Mouse (Mus musculus) neutrophil, adult 83 days (primary cell): ENCODE measurements around the gene Trip10. TPM values are rescaled to one million over a fixed set of nuclear protein-coding genes. Genes with fewer than 3 reads are reported as not detected.

Experiments
- total RNA-seq, 2 experiments: library from RNA; stranded (reverse); gene quantifications; one replicate each; pipeline ENCODE4 v1.2.4; 2023

Gene Trip10
- 1 to 10 TPM; 4.0 to 5.7 TPM for total RNA-seq

DNA sequence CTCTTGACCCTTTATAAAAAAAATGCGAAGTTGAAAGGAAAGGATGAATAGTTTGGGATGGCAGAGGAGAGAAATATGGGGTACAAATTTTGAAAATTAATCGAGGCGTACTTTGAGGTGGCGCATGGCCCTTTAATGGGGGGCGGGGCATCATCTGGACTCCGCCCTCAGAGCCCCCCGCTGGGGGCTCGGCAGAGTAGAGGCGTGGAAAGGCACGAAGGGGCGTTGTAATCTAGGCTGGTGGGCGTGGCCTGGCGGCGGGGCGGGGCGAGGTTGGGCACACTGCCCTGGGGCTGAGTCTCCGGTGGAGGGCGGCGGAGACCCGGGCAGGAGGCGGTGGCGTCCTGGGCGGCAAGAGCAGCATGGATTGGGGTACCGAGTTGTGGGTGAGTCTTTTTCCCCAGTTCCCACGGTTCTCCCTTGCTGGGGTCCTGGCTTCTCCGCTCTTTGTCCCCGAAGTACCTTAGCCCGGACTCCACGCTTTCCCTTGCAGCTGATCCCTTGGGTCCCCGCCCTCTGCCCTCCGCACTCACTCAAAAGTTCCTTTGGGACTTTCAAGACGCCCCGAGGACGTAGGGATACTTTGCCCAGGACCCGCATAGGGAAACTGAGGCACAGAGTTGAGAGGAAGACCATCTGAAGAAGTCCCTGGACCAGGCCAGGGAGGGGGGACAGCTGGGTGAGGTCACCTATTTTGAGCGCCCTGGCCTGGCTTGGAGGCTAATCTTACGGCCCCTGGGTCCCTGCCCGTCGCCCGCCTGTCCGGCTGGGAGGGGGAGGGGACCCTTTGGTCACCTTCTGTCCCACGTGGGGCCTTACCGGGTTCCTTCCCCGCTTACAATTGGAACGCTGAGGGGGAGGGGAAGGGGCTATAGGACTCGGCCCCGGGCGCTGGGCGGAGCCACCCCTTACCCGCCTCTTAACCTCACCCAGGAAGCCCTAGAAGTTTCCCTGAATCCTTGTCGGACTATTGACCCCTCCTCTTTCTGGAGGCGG lies at the start of gene Trip10:
Gene Trip10, plus strand, starts transcription at position 270 of the 996 bp plus-strand sequence.

DNA sequence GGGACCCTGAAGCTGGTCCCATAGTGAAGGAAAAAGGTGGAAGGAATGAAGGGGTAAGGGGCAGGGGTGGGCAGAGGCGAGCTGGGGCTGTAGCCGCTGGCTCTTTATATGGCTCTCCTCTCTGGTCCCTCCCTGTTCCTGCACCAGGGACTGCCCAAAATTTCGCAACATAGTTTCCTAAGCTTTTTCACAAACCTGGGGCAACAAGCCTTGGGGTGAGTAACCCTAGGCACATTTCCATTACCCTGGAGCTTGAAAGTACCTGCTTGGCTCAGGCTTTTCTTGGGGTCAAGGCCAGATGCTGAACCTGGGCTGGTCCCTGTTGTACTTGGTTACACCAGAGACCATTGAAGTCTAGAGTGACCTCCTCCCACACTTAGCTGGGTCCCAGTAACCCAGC lies 21.2 kb upstream of the Trip10 start, which contains the start of gene C3:
Gene C3, minus strand, starts transcription at position 123 of the 400 bp plus-strand sequence.

DNA sequence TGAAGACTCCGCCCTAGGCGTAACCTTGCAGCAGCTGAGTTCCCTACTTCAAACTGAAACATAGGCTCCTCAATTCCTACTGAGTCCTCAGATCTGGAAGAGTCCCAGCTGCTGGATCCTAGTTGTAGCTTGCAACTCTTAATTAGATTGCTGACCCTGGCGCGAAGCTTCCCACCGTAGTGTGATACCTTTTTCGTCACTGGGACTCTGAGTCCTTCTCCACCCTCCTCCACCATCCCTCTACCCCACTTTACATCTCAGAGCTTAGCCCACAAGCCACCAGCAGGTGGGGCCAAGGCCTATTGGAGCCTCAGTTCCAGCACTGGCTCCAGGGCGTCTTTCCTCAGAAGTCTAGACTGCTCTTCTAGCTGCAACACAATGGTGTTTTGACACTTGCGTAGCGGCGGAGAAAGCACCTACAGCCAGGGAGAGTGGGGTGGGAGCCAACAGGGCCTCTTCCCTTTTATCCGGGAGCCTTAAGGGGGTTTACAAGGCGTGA lies 1.0 kb upstream of the Trip10 start, which contains the start of gene Gpr108:
Gene Gpr108, minus strand, starts transcription at position 246 of the 499 bp plus-strand sequence.

DNA sequence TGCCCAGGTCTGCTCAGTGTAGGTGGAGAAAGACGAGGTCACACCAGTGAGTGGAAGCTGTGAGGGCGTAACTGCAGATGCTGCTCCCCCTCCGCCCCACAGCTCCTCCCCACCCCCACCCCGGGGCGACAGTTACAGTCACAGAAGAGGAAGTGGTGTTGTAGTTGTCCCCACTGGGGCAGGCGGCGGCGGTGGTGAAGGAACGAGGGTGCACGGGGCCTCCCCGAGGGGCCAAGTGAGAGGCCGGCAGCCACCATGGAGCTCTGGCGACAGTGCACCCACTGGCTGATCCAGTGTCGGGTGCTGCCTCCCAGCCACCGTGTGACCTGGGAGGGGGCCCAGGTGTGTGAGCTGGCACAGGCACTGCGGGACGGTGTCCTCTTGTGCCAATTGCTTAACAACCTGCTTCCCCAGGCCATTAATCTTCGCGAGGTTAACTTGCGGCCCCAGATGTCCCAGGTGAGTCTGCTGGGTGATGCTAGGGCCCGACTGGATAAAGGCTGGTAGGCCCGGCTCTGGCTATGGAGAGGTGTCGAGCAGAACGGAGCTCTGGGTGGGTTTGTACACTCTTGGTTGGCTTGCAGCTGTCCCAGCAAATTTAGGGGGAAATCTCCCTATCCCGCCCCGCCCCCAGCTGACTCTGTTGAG lies 29.8 kb downstream of the Trip10 start, which contains the start of gene Vav1:
Gene Vav1, plus strand, starts transcription at position 158 of the 648 bp plus-strand sequence.

Other genes with a start within 250 kb of the Trip10 start
- 1 to 10 TPM; 2.4 to 3.7 TPM for gene Pspn, start 249.4 kb upstream of the Trip10 start, total RNA-seq
- gene Gtf2f1, start 238.2 kb upstream of the Trip10 start, total RNA-seq: 10 to 100 TPM; 48.0 to 61.0 TPM
- under 1 TPM in 1 of 2 experiments, not detected in 1; 0.48 TPM for gene Gm17949, start 238.0 kb upstream of the Trip10 start, total RNA-seq
- gene Khsrp, start 217.9 kb upstream of the Trip10 start, total RNA-seq: 100 to 1,000 TPM in 1 of 2 experiments, 10 to 100 TPM in 1; 97.1 to 105 TPM
- not detected for gene Slc25a41, start 207.8 kb upstream of the Trip10 start, total RNA-seq
- gene Crb3, start 190.3 kb upstream of the Trip10 start, total RNA-seq: not detected
- gene Slc25a23, start 189.6 kb upstream of the Trip10 start, total RNA-seq: 1 to 10 TPM; 3.0 to 4.7 TPM
- gene Dennd1c, start 170.9 kb upstream of the Trip10 start, total RNA-seq: 100 to 1,000 TPM; 138 to 163 TPM
- under 1 TPM; 0.15 to 0.18 TPM for gene Tubb4a, start 161.7 kb upstream of the Trip10 start, total RNA-seq
- gene Tnfsf9, start 144.1 kb upstream of the Trip10 start, total RNA-seq: 1 to 10 TPM; 1.9 to 2.1 TPM
- not detected for gene Cd70, start 99.7 kb upstream of the Trip10 start, total RNA-seq
- gene Tnfsf14, start 55.3 kb upstream of the Trip10 start, total RNA-seq: 10 to 100 TPM; 32.7 to 34.8 TPM
- gene C3, start 21.3 kb upstream of the Trip10 start, total RNA-seq: 100 to 1,000 TPM; 540 to 556 TPM
- gene Gpr108, start 1.0 kb upstream of the Trip10 start, total RNA-seq: 10 to 100 TPM; 52.5 to 53.2 TPM
- 100 to 1,000 TPM; 163 to 179 TPM for gene Vav1, start 29.6 kb downstream of the Trip10 start, total RNA-seq
- gene Adgre1, start 109.2 kb downstream of the Trip10 start, total RNA-seq: 10 to 100 TPM; 29.0 to 35.9 TPM